In the genomic region with DNA sequence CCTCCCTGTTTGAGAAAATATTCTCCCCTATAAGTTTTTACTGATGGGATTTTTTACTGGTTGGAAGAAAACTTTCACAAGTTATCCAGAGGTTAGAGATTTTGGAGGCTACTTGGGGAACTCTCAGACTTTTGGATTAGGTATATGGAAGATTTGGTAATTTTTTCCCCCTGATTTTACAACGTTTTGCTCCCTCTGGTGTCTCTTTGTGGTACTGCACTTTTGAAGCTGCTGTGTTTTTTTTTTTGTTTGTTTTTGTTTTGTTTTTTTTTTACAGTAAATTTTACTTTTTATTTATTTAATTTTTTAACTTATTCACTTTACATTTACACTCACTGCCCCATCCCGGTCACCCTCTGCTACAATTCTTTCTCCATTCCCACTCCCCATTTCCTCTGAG, we compare ENCODE assay signal across 11 mouse cellular contexts. TPM values are rescaled to one million over a fixed set of nuclear protein-coding genes. Genes with fewer than 3 reads are reported as not detected.
A peak's percentile ranks its signal among the peaks of the same experiment; 100 is the strongest.
DNase-seq lines count a peak whose midpoint lies in the region; ATAC-seq lines count a peak whose summit lies in the region.
"Had no signal": no experiment of that assay in that cellular context is flagged by ENCODE, and none has a peak within 500 bp of the region (broad histone marks: within the 10 kb centered on the region; RNA-seq: fewer than 3 reads in every experiment).

No protein-coding gene starts in this region.

- peak; percentile 13 for DNase-seq in heart, postnatal 4 days
- no peak for DNase-seq in heart, adult 9 months (ENCODE audit: low spot score in 2 of 2)
- peak; percentile 23 for DNase-seq in midbrain, embryonic 14.5 days
- DNase-seq in midbrain, embryonic 10.5 days (ENCODE audit: low spot score) = no peak
- peak; percentile 46 for DNase-seq in NIH3T3 (ENCODE audit: low read depth)
- DNase-seq in naive thymus-derived CD4-positive, alpha-beta T cell, adult 2 months (ENCODE audit: low read depth) = peak; percentile 42
- DNase-seq in layer of hippocampus, adult 8-10 months (ENCODE audit: low spot score in 2 of 2) = no peak
- no peak for DNase-seq in layer of hippocampus, postnatal 10 days (ENCODE audit: low spot score in 2 of 2)
- DNase-seq: adrenal gland, postnatal 25 days had no signal

- ATAC-seq in midbrain, embryonic 14.5 days (ENCODE audit: low FRiP score, low TSS enrichment) = no peak

- H3K27ac ChIP-seq in midbrain, embryonic 14.5 days (replicated peaks; ENCODE audit: low read depth, low read length) = no peak overlapping the region
- no peak overlapping the region for H3K27ac ChIP-seq in midbrain, embryonic 10.5 days (replicated peaks)
- H3K27ac ChIP-seq: embryonic facial prominence, embryonic 15.5 days; limb, embryonic 12.5 days had no signal

- H3K4me3 ChIP-seq in midbrain, embryonic 14.5 days (replicated peaks; ENCODE audit: low read depth, low read length) = no peak overlapping the region
- no peak overlapping the region for H3K4me3 ChIP-seq in midbrain, embryonic 10.5 days
- H3K4me3 ChIP-seq: embryonic facial prominence, embryonic 15.5 days; limb, embryonic 12.5 days had no signal

- no peak overlapping the region for H3K9ac ChIP-seq in midbrain, embryonic 14.5 days (replicated peaks; ENCODE audit: low read length)
- H3K9ac ChIP-seq: embryonic facial prominence, embryonic 15.5 days; limb, embryonic 12.5 days had no signal

- no peak overlapping the region for H3K4me2 ChIP-seq in midbrain, embryonic 14.5 days (ENCODE audit: low read length)
- H3K4me2 ChIP-seq: embryonic facial prominence, embryonic 15.5 days; limb, embryonic 12.5 days had no signal

- WGBS in midbrain, embryonic 14.5 days = 40% methylated on average over 2 of the region's 2 CpGs
- WGBS in midbrain, embryonic 10.5 days = 33% methylated on average over 2 of the region's 2 CpGs

- H3K27me3 ChIP-seq in midbrain, embryonic 14.5 days (ENCODE audit: control insufficient read depth, insufficient read depth, low read length) = no peaks in the 10 kb centered on the region
- no peaks in the 10 kb centered on the region for H3K27me3 ChIP-seq in midbrain, embryonic 10.5 days (ENCODE audit: low read depth, poor library complexity, severe bottlenecking)
- H3K27me3 ChIP-seq: embryonic facial prominence, embryonic 15.5 days; limb, embryonic 12.5 days had no signal

- no peaks in the 10 kb centered on the region for H3K4me1 ChIP-seq in midbrain, embryonic 14.5 days (ENCODE audit: control insufficient read depth, insufficient read depth, low read length)
- no peaks in the 10 kb centered on the region for H3K4me1 ChIP-seq in midbrain, embryonic 10.5 days
- H3K4me1 ChIP-seq: embryonic facial prominence, embryonic 15.5 days; limb, embryonic 12.5 days had no signal

- no peaks in the 10 kb centered on the region for H3K9me3 ChIP-seq in midbrain, embryonic 14.5 days (ENCODE audit: control insufficient read depth, low read length)
- H3K9me3 ChIP-seq in midbrain, embryonic 10.5 days (replicated peaks) = no peaks in the 10 kb centered on the region
- H3K9me3 ChIP-seq: embryonic facial prominence, embryonic 15.5 days; limb, embryonic 12.5 days had no signal

- no peaks in the 10 kb centered on the region for H3K36me3 ChIP-seq in midbrain, embryonic 14.5 days (ENCODE audit: control insufficient read depth, insufficient read depth, low read length)
- H3K36me3 ChIP-seq in midbrain, embryonic 10.5 days = no peaks in the 10 kb centered on the region
- H3K36me3 ChIP-seq: embryonic facial prominence, embryonic 15.5 days; limb, embryonic 12.5 days had no signal

RNA-seq across cellular contexts. Expression of gene Zc3h12b, which starts 26.8 kb away (rescaled TPM):
- 1 to 10 TPM; 1.5 to 1.9 TPM for total RNA-seq in heart, postnatal 4 days (2021)
- 3.5 and 4.8 TPM in 2 replicates for polyA plus RNA-seq in midbrain, embryonic 14.5 days (2014; fragmentation: Nextera tagmentation; extraction: Ambion mirVana)
- 3.0 and 3.3 TPM in 2 replicates for polyA plus RNA-seq in midbrain, embryonic 10.5 days (2016; fragmentation: Nextera tagmentation; extraction: Ambion mirVana)
- 10 to 100 TPM; 35.6 to 42.8 (median 39.5) TPM for total RNA-seq in layer of hippocampus, adult 8-10 months (2022)
- 10 to 100 TPM; 24.4 to 24.5 TPM for total RNA-seq in layer of hippocampus, postnatal 10 days (2021)

Comparison
In these comparisons a context has a peak if more than half of its experiments do, and no peak if none do; other contexts are left out.
1. DNase-seq: peak in heart, postnatal 4 days (single experiment), midbrain, embryonic 14.5 days (single experiment), NIH3T3 (single experiment) and naive thymus-derived CD4-positive, alpha-beta T cell, adult 2 months (single experiment); none in heart, adult 9 months (0 of 2), midbrain, embryonic 10.5 days (single experiment), layer of hippocampus, adult 8-10 months (0 of 2) and layer of hippocampus, postnatal 10 days (0 of 2).
2. RNA of gene Zc3h12b, which starts 26.8 kb away (total RNA-seq): 35.6 to 42.8 TPM in layer of hippocampus, adult 8-10 months and 24.4 to 24.5 TPM in layer of hippocampus, postnatal 10 days; 1.5 to 1.9 TPM in heart, postnatal 4 days; every median in the first group is over 4 times any median in the second.